Mouse (Mus musculus): ENCODE measurements around the gene Eif4h.

- TF ChIP-seq CTCF (IDR thresholded peaks at IDR 0.05; ENCODE audit: low read depth, low read length) (no peak), POLR2A (IDR thresholded peaks at IDR 0.05; ENCODE audit: insufficient read depth, low read length) (no peak), EP300 (IDR thresholded peaks at IDR 0.05; ENCODE audit: insufficient read depth, low read depth, low read length) (no peak)
Measured at GRCm38 (mm10) chr5:134577534-134577933, 61.8 kb downstream of the Eif4h start.
